Mouse (Mus musculus) myocyte (in vitro differentiated cells): ENCODE measurements around the gene Ppm1a. TPM values are rescaled to one million over a fixed set of nuclear protein-coding genes. Genes with fewer than 3 reads are reported as not detected.
A peak's percentile ranks its signal among the peaks of the same experiment; 100 is the strongest.

Experiments used
- H3K27me3 ChIP-seq: one replicate; pipeline ENCODE4 v1.6.1; 2011; ENCODE audit not compliant: control insufficient read depth, insufficient read depth, insufficient read length
- H3K36me3 ChIP-seq: one replicate; pipeline ENCODE4 v1.6.1; 2011; ENCODE audit not compliant: control insufficient read depth, insufficient read depth
- H3K4me2 ChIP-seq: one replicate; pipeline ENCODE4 v1.6.1; 2011; ENCODE audit warnings: low read depth, control low read depth
- H3K4me3 ChIP-seq: one replicate; pipeline ENCODE4 v1.5.1; 2011; ENCODE audit warnings: mild to moderate bottlenecking, control low read depth, moderate library complexity
- H3K79me2 ChIP-seq: one replicate; pipeline ENCODE4 v1.6.1; 2011; ENCODE audit not compliant: control insufficient read depth, insufficient read depth
- H3ac ChIP-seq: one replicate; pipeline ENCODE4 v1.6.1; 2011; ENCODE audit not compliant: control insufficient read depth, insufficient read length
- CEBPB ChIP-seq: IDR thresholded peaks from 2 replicates; pipeline ENCODE4 v1.6.1; 2011; ENCODE audit warnings: mild to moderate bottlenecking, moderate library complexity; ENCODE audit not compliant: poor library complexity, insufficient read depth, severe bottlenecking
- E2F4 ChIP-seq: IDR thresholded peaks from one replicate; pipeline ENCODE4 v1.6.1; 2011; ENCODE audit warnings: mild to moderate bottlenecking, control low read depth, moderate library complexity; ENCODE audit not compliant: insufficient read depth
- MAX ChIP-seq: IDR thresholded peaks from one replicate; pipeline ENCODE4 v1.6.1; 2011; ENCODE audit warnings: low read depth, mild to moderate bottlenecking, control low read depth
- MYOD1 ChIP-seq, 3 experiments: IDR thresholded peaks; one replicate each; pipeline ENCODE4 v1.6.1; 2011; ENCODE audit warnings: control low read depth in 2 of 3, low read depth in 2 of 3, mild to moderate bottlenecking in 2 of 3, moderate library complexity in 1 of 3; ENCODE audit not compliant: insufficient read length in 2 of 3, control insufficient read depth in 1 of 3
- MYOG ChIP-seq, 3 experiments: IDR thresholded peaks; one replicate each; pipeline ENCODE4 v1.6.1; 2011; ENCODE audit warnings: control low read depth in 2 of 3, low read depth in 2 of 3, mild to moderate bottlenecking in 2 of 3; ENCODE audit not compliant: insufficient read length in 2 of 3, control insufficient read depth in 1 of 3, insufficient read depth in 1 of 3
- POLR2A ChIP-seq: IDR thresholded peaks from one replicate; pipeline ENCODE4 v1.6.1; 2011; ENCODE audit warnings: low read depth, mild to moderate bottlenecking, control low read depth, moderate library complexity; ENCODE audit not compliant: insufficient read length
- POLR2AphosphoS2 ChIP-seq: IDR thresholded peaks from one replicate; pipeline ENCODE4 v1.6.1; 2011; ENCODE audit warnings: low read depth, control low read depth; ENCODE audit not compliant: insufficient read length
- REST ChIP-seq: IDR thresholded peaks from one replicate; pipeline ENCODE4 v1.6.1; 2011; ENCODE audit warnings: mild to moderate bottlenecking, control low read depth, moderate library complexity; ENCODE audit not compliant: insufficient read depth, insufficient read length
- SRF ChIP-seq: IDR thresholded peaks from one replicate; pipeline ENCODE4 v1.6.1; 2011; ENCODE audit warnings: low read depth; ENCODE audit not compliant: control insufficient read depth, insufficient read length
- TCF12 ChIP-seq: IDR thresholded peaks from one replicate; pipeline ENCODE4 v1.6.1; 2011; ENCODE audit warnings: mild to moderate bottlenecking, control low read depth; ENCODE audit not compliant: poor library complexity, insufficient read depth, severe bottlenecking
- TCF3 ChIP-seq: IDR thresholded peaks from one replicate; pipeline ENCODE4 v1.6.1; 2011; ENCODE audit warnings: low read depth, control low read depth; ENCODE audit not compliant: insufficient read length
- USF1 ChIP-seq: IDR thresholded peaks from one replicate; pipeline ENCODE4 v1.6.1; 2011; ENCODE audit warnings: low read depth, mild to moderate bottlenecking, control low read depth, moderate library complexity
- polyA plus RNA-seq: library from polyadenylated mRNA; unstranded; fragments of >200 nt; fragmentation: generic; extraction: Trizol; gene quantifications from one replicate; pipeline ENCODE4 v1.2.1, GENCODE M21; 2012; ENCODE audit warnings: missing spikeins

Ppm1a gene
- polyA plus RNA-seq, 1 experiment = 126 TPM

DNA sequence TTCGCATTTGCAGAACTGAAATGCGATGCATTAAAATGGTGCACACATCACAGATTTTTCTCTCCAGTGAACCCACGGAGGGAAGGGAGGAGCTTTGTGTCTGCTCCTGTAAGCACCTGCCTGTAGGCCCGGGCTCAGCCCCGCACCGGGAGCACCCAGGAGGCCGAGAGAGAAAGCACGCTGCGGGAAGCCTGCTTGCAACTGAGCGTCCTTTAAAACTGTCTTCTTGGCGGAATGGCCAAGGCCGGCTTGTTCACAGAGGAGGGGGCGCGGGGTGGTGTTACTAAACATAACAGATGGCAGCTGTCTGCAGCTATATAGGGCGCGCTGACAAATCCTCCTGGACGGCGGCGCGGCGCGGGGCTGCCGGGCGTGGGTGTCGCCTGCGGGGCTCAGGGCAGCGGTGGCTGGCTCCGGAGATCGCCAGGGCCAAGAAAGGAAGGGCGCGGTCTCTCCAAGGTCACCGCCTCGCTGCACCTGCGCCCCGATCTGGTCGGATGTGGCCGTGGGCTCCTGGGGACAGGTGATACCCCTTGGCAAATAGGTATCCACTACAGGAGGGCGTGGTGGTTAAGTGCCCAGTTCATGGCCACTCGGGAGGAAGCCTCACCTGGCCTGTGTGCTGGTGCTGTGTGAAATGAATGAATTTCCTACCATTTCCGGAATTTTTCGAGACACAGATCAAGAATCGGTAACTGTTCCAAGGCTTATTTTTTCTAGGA lies 74.6 kb downstream of the Ppm1a start:
- H3K4me3 ChIP-seq = no peak overlapping the region
- no peaks in the 10 kb centered on the region for H3K79me2 ChIP-seq
- H3K27me3 ChIP-seq = peaks cover 12% of the 10 kb centered on the region
- TF ChIP-seq CEBPB (no peak), MYOG (IDR thresholded peaks at IDR 0.05; ENCODE audit: control insufficient read depth in 1 of 3, insufficient read depth in 1 of 3, insufficient read length in 2 of 3, low read depth in 2 of 3) (peak in 2 of 3 experiments; percentile 10 to 65), MYOD1 (IDR thresholded peaks at IDR 0.05; ENCODE audit: control insufficient read depth in 1 of 3, insufficient read length in 2 of 3, low read depth in 2 of 3) (peak in 1 of 3 experiments; percentile 72)
- H3K4me2 ChIP-seq = peak overlapping the region; percentile 34
- H3ac ChIP-seq = no peak overlapping the region
- H3K36me3 ChIP-seq = no peaks in the 10 kb centered on the region

DNA sequence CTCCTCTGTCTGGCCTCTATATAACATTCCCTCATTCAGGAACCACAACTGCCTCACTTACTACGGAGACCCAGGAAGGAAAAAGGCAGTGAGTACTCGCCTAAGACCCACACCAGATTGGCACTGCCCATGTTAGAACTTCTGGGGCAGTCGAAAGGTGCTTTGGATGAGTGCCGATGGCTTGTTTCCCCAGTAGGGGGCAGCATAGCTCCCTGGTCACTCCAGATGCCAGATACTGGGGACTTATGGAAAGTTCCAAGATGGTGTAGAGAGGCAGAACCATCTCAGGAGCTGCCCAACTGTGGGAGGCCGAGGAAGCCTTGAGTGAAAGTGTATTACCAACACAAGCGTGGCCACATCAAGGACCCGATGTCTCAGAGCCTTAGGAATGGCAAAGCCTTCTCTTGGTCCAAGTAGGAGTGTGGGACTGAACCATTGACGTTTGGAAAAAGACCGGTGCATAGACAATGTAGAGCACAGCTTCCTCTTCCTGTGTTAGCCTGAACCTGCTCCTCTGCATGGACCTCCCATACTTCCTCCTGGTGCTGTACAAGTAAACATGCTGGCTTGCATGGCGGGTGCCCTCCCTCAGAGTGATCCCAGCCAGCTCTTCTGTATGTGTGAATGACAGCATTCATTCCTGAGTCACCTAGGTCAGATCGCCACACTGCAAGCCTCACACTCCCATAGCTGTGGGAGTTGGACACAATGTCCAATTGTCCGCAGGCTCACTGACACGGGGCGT lies 77.7 kb downstream of the Ppm1a start:
- no peak overlapping the region for H3K4me3 ChIP-seq
- no peak overlapping the region for H3K4me2 ChIP-seq
- peaks cover 12% of the 10 kb centered on the region for H3K27me3 ChIP-seq
- no peak overlapping the region for H3ac ChIP-seq
- H3K79me2 ChIP-seq = no peaks in the 10 kb centered on the region
- no peak for TF ChIP-seq TCF3
- no peak for TF ChIP-seq E2F4
- TF ChIP-seq MYOD1 (IDR thresholded peaks at IDR 0.05; ENCODE audit: control insufficient read depth in 1 of 3, insufficient read length in 2 of 3, low read depth in 2 of 3) = no peak
- no peak for TF ChIP-seq SRF
- TF ChIP-seq MAX = no peak
- TF ChIP-seq REST = no peak
- TF ChIP-seq USF1 = no peak
- no peak for TF ChIP-seq MYOG (IDR thresholded peaks at IDR 0.05; ENCODE audit: control insufficient read depth in 1 of 3, insufficient read depth in 1 of 3, insufficient read length in 2 of 3, low read depth in 2 of 3)
- TF ChIP-seq CEBPB = no peak
- TF ChIP-seq TCF12 = no peak
- TF ChIP-seq POLR2AphosphoS2 = no peak
- TF ChIP-seq POLR2A = no peak
- H3K36me3 ChIP-seq = no peaks in the 10 kb centered on the region

GRCm38 (mm10) chr12:72835518-72836015 lies 78.3 kb downstream of the Ppm1a start:
- Histone ChIP-seq H3K4me3 (no peak overlapping the region), H3ac (no peak overlapping the region), H3K4me2 (no peak overlapping the region), H3K79me2 (no peaks in the 10 kb centered on the region), H3K27me3 (peaks cover 12% of the 10 kb centered on the region), H3K36me3 (no peaks in the 10 kb centered on the region)
- no peak for TF ChIP-seq E2F4
- TF ChIP-seq TCF12 = no peak
- TF ChIP-seq MAX = no peak
- TF ChIP-seq MYOD1 (IDR thresholded peaks at IDR 0.05; ENCODE audit: control insufficient read depth in 1 of 3, insufficient read length in 2 of 3, low read depth in 2 of 3) = no peak
- no peak for TF ChIP-seq POLR2A
- no peak for TF ChIP-seq CEBPB
- TF ChIP-seq USF1 = no peak
- no peak for TF ChIP-seq POLR2AphosphoS2
- TF ChIP-seq REST = no peak
- no peak for TF ChIP-seq MYOG (IDR thresholded peaks at IDR 0.05; ENCODE audit: control insufficient read depth in 1 of 3, insufficient read depth in 1 of 3, insufficient read length in 2 of 3, low read depth in 2 of 3)
- no peak for TF ChIP-seq SRF
- no peak for TF ChIP-seq TCF3

- no peaks in the 10 kb centered on the region for H3K79me2 ChIP-seq
- no peaks in the 10 kb centered on the region for H3K36me3 ChIP-seq
- H3K4me2 ChIP-seq = no peak overlapping the region
- TF ChIP-seq E2F4 = no peak
- no peak for TF ChIP-seq SRF
- H3K4me3 ChIP-seq = no peak overlapping the region
- H3ac ChIP-seq = no peak overlapping the region
- H3K27me3 ChIP-seq = peaks cover 5% of the 10 kb centered on the region
Measured at GRCm38 (mm10) chr12:72837302-72837701, 80.0 kb downstream of the Ppm1a start.

GRCm38 (mm10) chr12:72841500-72841899 lies 84.2 kb downstream of the Ppm1a start:
- Histone ChIP-seq H3K4me2 (no peak overlapping the region), H3K4me3 (no peak overlapping the region)
- TF ChIP-seq MYOG (IDR thresholded peaks at IDR 0.05; ENCODE audit: control insufficient read depth in 1 of 3, insufficient read depth in 1 of 3, insufficient read length in 2 of 3, low read depth in 2 of 3) (no peak), MYOD1 (IDR thresholded peaks at IDR 0.05; ENCODE audit: control insufficient read depth in 1 of 3, insufficient read length in 2 of 3, low read depth in 2 of 3) (no peak), POLR2A (no peak), USF1 (no peak), E2F4 (no peak), TCF3 (no peak), SRF (no peak), POLR2AphosphoS2 (no peak), REST (no peak), CEBPB (no peak), TCF12 (no peak)

More at GRCm38 (mm10) chr12:72841500-72841899, 84.2 kb downstream of the Ppm1a start:
- Histone ChIP-seq H3ac (no peak overlapping the region), H3K36me3 (no peaks in the 10 kb centered on the region), H3K27me3 (peaks cover 7% of the 10 kb centered on the region), H3K79me2 (no peaks in the 10 kb centered on the region)
